Mouse (Mus musculus) limb, embryonic 12.5 days (tissue): ENCODE measurements around the gene Speg. TPM values are rescaled to one million over a fixed set of nuclear protein-coding genes. Genes with fewer than 3 reads are reported as not detected.

ENCODE experiments used
- ATAC-seq: fragments of 200-750 bp; cut with Nextera tagmentation; 2 replicates; pipeline ENCODE4 v1.8.0; 2017; ENCODE audit warnings: low read depth, moderate TSS enrichment; ENCODE audit not compliant: insufficient number of reproducible peaks, insufficient read depth, low FRiP score, low TSS enrichment
- H3K27ac ChIP-seq: fragments of 300-500 bp; sonication (generic); 2 replicates; pipeline ENCODE4 v1.5.1; 2016; ENCODE audit warnings: mild to moderate bottlenecking, moderate library complexity
- H3K27me3 ChIP-seq: fragments of 300-500 bp; sonication (generic); 2 replicates; pipeline ENCODE4 v1.6.1; 2016; ENCODE audit warnings: mild to moderate bottlenecking, moderate library complexity
- H3K36me3 ChIP-seq: fragments of 300-500 bp; sonication (generic); 2 replicates; pipeline ENCODE4 v1.6.1; 2016; ENCODE audit warnings: mild to moderate bottlenecking, moderate library complexity
- H3K4me1 ChIP-seq: fragments of 300-500 bp; sonication (generic); replicated peaks from 2 replicates; pipeline ENCODE4 v1.6.1; 2016
- H3K4me2 ChIP-seq: fragments of 300-500 bp; sonication (generic); 2 replicates; pipeline ENCODE4 v1.6.1; 2016; ENCODE audit warnings: mild to moderate bottlenecking, moderate library complexity
- H3K4me3 ChIP-seq: fragments of 300-500 bp; sonication (generic); replicated peaks from 2 replicates; pipeline ENCODE4 v1.5.1; 2016; ENCODE audit warnings: mild to moderate bottlenecking
- H3K9ac ChIP-seq: fragments of 300-500 bp; sonication (generic); replicated peaks from 2 replicates; pipeline ENCODE4 v1.6.1; 2016; ENCODE audit warnings: mild to moderate bottlenecking, moderate library complexity
- H3K9me3 ChIP-seq: fragments of 300-500 bp; sonication (generic); 2 replicates; pipeline ENCODE4 v1.6.1; 2016; ENCODE audit warnings: mild to moderate bottlenecking, moderate library complexity
- whole genome bisulfite sequencing: fragments of 180-500 bp; shearing (Covaris S2); methylation state at CpG from one replicate; pipeline ENCODE4 v1.1.7; 2016; 5-methylcytosine and 5-hydroxymethylcytosine counted together
- polyA plus RNA-seq: library from polyadenylated mRNA; unstranded; fragments of >200 nt; fragmentation: Nextera tagmentation; extraction: Ambion mirVana; gene quantifications from 2 replicates; pipeline ENCODE4 v1.2.1, GENCODE M21; 2016

Speg gene
- polyA plus RNA-seq, 1 experiment from 2014 or later = 30.4 TPM

DNA sequence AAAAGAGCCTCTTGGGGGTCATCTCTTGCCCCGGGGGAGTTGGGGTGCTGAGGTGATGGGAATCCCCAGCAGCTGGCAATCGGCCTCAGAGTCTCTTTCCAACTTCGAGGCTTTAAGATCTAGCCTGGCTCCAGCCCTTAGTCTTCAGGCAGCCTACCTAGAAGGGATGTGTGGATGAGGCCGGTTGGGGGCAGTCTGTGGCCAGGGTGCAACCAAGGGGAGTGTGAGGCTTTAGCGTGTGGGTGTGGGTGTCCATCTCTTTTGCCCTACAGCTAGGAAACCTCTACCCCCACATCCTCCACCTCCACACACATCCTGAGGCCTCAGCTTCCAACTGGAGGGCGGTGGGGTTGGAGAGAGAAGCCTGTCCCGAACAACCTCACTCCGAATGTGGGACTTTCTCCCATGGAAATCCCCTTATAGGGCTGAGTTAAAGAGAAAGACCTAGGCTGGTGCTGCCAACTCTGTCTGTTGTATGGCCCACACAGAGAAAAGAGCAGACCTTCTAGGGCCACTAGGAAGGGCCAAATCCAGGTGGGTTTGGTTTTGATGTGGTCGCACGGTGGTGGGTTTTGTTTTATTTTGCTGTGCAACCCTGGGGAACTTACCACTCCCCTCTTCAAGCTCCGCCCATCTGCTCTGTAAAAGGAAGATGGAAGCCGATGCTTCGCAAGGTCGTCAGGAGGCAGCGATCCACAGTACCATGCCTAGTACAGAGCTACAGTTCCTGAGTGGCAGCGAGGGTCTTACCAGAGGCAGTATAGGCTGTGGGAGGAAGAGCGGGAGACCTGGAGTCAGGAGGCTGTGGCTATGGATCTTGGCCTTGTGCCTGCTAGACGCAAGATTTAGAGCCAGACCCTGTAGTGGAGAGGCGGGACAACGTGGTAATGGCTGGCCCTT is 29.8 kb upstream of the Speg start:
- WGBS = 26% methylated on average over 20 of the region's 20 CpGs
- H3K36me3 ChIP-seq = no peaks in the 10 kb centered on the region
- H3K27ac ChIP-seq = peak overlapping the region; percentile 59; the same call in 1 of the 2 replicates
- H3K9ac ChIP-seq = no peak overlapping the region; the same call in 1 of the 2 replicates
- no peaks in the 10 kb centered on the region for H3K9me3 ChIP-seq
- peak overlapping the region; percentile 33 for H3K4me2 ChIP-seq
- no peaks in the 10 kb centered on the region; the same call in 1 of the 2 replicates for H3K27me3 ChIP-seq
- ATAC-seq = peak; percentile 15; the same call in 1 of the 2 replicates
- H3K4me3 ChIP-seq = no peak overlapping the region
- H3K4me1 ChIP-seq = peaks cover 40% of the 10 kb centered on the region

DNA sequence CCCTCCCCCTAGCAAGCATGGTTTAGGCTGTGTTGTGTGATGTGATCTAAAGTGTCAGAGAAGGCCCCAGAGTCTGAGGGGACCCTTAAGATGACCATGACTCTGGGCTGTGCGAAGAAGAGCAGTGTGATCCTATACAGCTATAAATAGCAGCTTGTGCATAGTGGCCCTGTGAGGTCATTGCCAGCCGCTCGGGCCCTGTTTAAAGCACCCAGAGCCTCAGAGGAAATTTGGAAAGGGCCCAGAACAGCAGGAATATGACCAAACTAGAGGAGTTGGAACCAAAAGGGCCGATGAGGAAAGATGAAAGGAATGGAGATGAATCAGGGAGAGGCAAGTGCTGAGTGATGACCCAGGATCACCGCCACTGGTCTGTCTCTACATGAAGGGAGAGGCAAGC is 27.8 kb upstream of the Speg start:
- Histone ChIP-seq H3K9ac (no peak overlapping the region), H3K27me3 (no peaks in the 10 kb centered on the region; the same call in 1 of the 2 replicates), H3K27ac (no peak overlapping the region), H3K4me3 (no peak overlapping the region), H3K4me1 (peaks cover 32% of the 10 kb centered on the region), H3K36me3 (no peaks in the 10 kb centered on the region), H3K9me3 (no peaks in the 10 kb centered on the region), H3K4me2 (no peak overlapping the region)
- 71% methylated on average over 5 of the region's 5 CpGs for WGBS
- ATAC-seq = no peak

DNA sequence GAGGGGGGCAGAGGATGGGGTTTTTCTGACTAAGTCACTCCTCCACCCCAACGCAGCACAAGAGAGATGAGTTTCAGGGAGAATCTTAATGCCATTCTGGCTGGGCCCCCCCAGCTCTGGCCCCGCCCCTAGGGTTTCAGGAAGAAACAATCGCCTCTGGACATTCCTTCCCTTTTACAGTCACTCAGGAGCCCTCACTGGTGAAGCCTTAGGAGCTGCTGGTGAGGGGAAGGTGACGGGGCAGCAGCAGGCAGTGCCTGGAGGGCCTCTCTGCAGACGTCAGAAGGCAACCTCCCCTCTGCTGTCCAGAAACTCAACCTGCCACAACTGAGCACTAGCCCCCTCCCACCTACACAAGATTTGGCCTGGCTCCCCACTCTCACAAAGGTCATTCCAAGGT is 25.8 kb upstream of the Speg start:
- ATAC-seq = no peak
- H3K4me1 ChIP-seq = peaks cover 24% of the 10 kb centered on the region
- H3K27ac ChIP-seq = 0 out of 2 replicates have a peak overlapping the region, but pooled peaks have one; percentile 4
- H3K9me3 ChIP-seq = no peaks in the 10 kb centered on the region
- no peak overlapping the region for H3K4me2 ChIP-seq
- 38% methylated on average over 5 of the region's 5 CpGs for WGBS
- no peaks in the 10 kb centered on the region; the same call in 1 of the 2 replicates for H3K27me3 ChIP-seq
- H3K36me3 ChIP-seq = no peaks in the 10 kb centered on the region
- no peak overlapping the region for H3K4me3 ChIP-seq
- H3K9ac ChIP-seq = peak overlapping the region; percentile 31; the same call in 1 of the 2 replicates

DNA sequence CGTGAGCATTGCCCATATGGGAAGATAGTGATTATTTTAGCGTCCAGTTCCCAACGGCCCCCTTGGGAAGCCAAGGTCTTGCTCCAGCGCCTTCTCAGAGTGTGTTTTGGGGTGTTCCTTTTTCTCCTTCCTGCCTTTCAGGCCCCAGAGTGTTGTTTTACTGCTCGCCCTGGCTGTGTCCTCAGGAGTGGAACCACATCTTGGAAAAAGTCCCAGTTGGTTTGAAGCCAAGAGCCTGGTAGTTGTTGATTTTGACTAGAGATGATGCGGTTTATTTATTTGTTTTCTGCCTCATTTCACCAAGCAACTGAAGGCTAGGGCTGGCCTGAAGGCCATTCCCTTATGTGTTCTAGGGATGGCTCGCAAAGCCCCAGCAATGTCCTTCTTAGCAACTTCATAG is 17.8 kb upstream of the Speg start:
- no peaks in the 10 kb centered on the region for H3K36me3 ChIP-seq
- 76% methylated on average over 7 of the region's 7 CpGs for WGBS
- ATAC-seq = no peak
- no peak overlapping the region for H3K4me3 ChIP-seq
- H3K4me1 ChIP-seq = peaks cover 12% of the 10 kb centered on the region
- peaks cover 46% of the 10 kb centered on the region for H3K27me3 ChIP-seq
- no peaks in the 10 kb centered on the region for H3K9me3 ChIP-seq
- H3K27ac ChIP-seq = no peak overlapping the region
- H3K9ac ChIP-seq = no peak overlapping the region
- H3K4me2 ChIP-seq = no peak overlapping the region

DNA sequence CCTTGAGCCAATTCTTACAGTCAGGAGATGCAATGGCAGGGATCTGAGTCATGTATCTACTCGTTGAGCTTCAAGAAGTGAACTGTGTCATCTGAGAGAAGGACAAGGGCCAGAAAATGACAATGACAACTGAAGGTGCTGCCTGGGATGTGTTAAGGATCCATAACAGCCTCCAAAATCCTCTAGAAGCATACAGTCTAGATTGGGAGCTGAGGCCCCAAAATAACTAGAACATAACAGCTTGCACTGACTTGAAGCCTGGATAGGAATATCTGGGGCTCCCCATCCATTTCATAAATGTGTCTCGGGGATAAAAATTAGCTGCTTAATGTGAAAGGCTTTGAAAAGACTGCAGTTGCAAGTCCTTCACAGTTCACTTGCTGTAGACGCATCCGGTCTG is 17.1 kb upstream of the Speg start:
- Histone ChIP-seq H3K4me1 (peaks cover 12% of the 10 kb centered on the region), H3K9me3 (no peaks in the 10 kb centered on the region), H3K4me2 (no peak overlapping the region), H3K9ac (no peak overlapping the region), H3K4me3 (no peak overlapping the region), H3K27me3 (peaks cover 53% of the 10 kb centered on the region), H3K36me3 (no peaks in the 10 kb centered on the region), H3K27ac (no peak overlapping the region)
- no peak for ATAC-seq
- WGBS = 92% methylated on average over 4 of the region's 4 CpGs

DNA sequence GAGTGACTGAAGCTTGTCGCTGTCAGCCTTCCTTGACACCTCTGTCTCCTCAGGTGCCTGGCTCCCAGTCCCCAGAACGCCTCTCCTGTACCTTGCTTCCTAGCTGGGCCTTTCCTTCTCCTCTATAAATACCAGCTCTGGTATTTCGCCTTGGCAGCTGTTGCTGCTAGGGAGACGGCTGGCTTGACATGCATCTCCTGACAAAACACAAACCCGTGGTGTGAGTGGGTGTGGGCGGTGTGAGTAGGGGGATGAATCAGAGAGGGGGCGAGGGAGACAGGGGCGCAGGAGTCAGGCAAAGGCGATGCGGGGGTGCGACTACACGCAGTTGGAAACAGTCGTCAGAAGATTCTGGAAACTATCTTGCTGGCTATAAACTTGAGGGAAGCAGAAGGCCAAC is 15.8 kb upstream of the Speg start:
- H3K27ac ChIP-seq = no peak overlapping the region
- peaks cover 57% of the 10 kb centered on the region for H3K27me3 ChIP-seq
- no peak for ATAC-seq
- no peak overlapping the region for H3K9ac ChIP-seq
- WGBS = 66% methylated on average over 13 of the region's 13 CpGs
- H3K4me2 ChIP-seq = no peak overlapping the region
- H3K36me3 ChIP-seq = no peaks in the 10 kb centered on the region
- no peak overlapping the region for H3K4me3 ChIP-seq
- H3K4me1 ChIP-seq = peaks cover 12% of the 10 kb centered on the region
- H3K9me3 ChIP-seq = no peaks in the 10 kb centered on the region

DNA sequence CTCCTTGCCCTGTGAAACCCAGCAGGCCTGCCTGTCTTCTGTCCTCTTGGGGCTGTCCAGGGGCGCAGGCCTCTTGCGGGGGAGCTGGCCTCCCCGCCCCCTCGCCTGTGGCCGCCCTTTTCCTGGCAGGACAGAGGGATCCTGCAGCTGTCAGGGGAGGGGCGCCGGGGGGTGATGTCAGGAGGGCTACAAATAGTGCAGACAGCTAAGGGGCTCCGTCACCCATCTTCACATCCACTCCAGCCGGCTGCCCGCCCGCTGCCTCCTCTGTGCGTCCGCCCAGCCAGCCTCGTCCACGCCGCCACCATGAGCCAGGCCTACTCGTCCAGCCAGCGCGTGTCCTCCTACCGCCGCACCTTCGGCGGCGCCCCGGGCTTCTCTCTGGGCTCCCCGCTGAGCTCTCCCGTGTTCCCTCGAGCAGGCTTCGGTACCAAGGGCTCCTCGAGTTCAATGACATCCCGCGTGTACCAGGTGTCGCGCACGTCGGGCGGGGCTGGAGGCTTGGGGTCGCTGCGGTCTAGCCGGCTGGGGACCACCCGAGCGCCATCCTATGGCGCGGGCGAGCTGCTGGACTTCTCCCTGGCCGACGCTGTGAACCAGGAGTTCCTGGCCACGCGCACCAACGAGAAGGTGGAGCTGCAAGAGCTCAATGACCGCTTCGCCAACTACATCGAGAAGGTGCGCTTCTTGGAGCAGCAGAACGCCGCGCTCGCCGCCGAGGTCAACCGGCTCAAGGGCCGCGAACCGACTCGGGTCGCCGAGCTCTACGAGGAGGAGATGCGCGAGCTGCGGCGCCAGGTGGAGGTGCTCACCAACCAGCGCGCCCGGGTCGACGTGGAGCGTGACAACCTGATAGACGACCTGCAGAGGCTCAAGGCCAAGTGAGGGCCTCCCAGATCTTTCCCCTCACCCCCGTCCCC is 14.7 kb upstream of the Speg start, which contains the start of gene Des:
Gene Des (plus strand): TSS at position 218 of the 920 bp plus-strand sequence.
- Histone ChIP-seq H3K4me3 (peak within 1 kb of the TSS; percentile 42), H3K4me2 (peak within 1 kb of the TSS; percentile 70), H3K9ac (peak within 1 kb of the TSS; percentile 48; the same call in 1 of the 2 replicates), H3K4me1 (peaks cover 12% of the 10 kb centered on the region), H3K9me3 (no peaks in the 10 kb centered on the region), H3K27me3 (peaks cover 57% of the 10 kb centered on the region), H3K27ac (no peak within 1 kb of the TSS), H3K36me3 (no peaks in the 10 kb centered on the region)
- no peak; the same call in 1 of the 2 replicates for ATAC-seq
- WGBS = 2% methylated on average over 80 of the region's 80 CpGs

DNA sequence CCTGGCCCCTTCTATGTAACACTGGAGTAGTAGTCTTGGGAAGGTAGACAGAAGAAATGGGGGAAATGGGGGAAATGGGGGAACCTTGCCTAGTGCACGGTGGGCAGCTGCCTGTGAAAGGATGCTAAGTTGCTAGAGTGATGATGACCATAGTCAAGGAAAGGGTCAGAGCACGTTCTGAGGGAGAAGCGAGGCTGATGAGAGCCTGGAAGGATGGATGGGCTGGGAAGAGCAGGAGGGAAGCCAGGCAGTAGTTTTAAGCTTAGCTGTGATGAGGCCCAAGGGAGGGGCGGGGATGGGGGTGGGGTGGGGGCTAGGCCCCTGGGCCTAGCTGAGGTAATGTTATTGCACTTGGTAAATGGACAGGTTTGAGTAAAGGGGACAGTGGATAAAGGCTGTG is 14.0 kb upstream of the Speg start:
- WGBS = 47% methylated on average over 4 of the region's 4 CpGs
- peak overlapping the region; percentile 42 for H3K4me3 ChIP-seq
- H3K27ac ChIP-seq = no peak overlapping the region
- H3K36me3 ChIP-seq = no peaks in the 10 kb centered on the region
- ATAC-seq = no peak
- no peak overlapping the region for H3K9ac ChIP-seq
- peaks cover 57% of the 10 kb centered on the region for H3K27me3 ChIP-seq
- peak overlapping the region; percentile 70 for H3K4me2 ChIP-seq
- no peaks in the 10 kb centered on the region for H3K9me3 ChIP-seq
- H3K4me1 ChIP-seq = peaks cover 12% of the 10 kb centered on the region

DNA sequence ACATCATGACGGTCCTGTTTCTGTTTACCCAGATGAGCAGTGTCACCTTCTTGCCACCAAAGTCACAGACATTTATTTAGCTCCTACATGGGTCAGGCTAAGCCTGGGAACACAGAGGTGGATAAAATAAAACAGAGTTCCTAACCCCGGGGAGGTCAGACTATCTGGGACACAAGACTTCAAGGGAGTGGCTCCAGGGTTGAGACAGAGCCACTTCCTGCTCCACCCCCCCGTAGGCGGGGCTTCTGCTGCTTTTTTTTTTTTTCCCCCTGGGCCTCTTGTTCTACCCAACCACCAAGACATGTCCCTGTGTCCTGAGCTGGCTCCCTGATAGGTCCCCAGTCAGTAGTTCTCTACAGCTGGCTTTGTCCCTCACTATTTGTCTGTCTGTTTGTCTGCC is 13.3 kb upstream of the Speg start:
- Histone ChIP-seq H3K4me2 (no peak overlapping the region), H3K9me3 (no peaks in the 10 kb centered on the region), H3K36me3 (no peaks in the 10 kb centered on the region), H3K27ac (no peak overlapping the region), H3K4me3 (no peak overlapping the region), H3K9ac (no peak overlapping the region), H3K4me1 (peaks cover 12% of the 10 kb centered on the region), H3K27me3 (peaks cover 57% of the 10 kb centered on the region)
- 40% methylated on average over 4 of the region's 4 CpGs for WGBS
- no peak for ATAC-seq

DNA sequence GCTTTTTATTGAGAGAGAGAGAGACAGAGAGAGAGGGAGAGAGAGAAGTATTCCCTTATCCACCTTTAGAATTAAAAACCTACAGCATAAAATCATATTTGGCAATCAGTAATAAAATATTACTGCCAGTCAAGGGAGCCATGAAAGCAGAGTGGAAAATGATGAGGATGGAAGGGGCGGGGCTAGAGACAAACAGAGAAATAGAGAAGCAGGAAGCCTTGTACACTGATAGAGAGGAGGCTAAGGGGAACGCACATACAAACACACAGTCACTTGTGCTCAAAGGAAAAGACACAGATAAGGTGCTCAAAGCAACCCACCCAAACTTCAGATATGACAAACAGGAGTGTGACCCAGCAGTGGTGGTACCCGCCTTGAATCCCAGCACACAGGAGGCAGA is 11.2 kb upstream of the Speg start:
- 84% methylated on average over 3 of the region's 3 CpGs for WGBS
- no peak overlapping the region for H3K4me2 ChIP-seq
- H3K36me3 ChIP-seq = no peaks in the 10 kb centered on the region
- H3K9ac ChIP-seq = no peak overlapping the region
- no peak for ATAC-seq
- H3K27ac ChIP-seq = no peak overlapping the region
- H3K27me3 ChIP-seq = peaks cover 44% of the 10 kb centered on the region
- H3K9me3 ChIP-seq = no peaks in the 10 kb centered on the region
- peaks cover 12% of the 10 kb centered on the region for H3K4me1 ChIP-seq
- no peak overlapping the region for H3K4me3 ChIP-seq
